Mouse (Mus musculus): ENCODE results near the gene Baiap2l1. TPM values are rescaled to one million over a fixed set of nuclear protein-coding genes. Genes with fewer than 3 reads are reported as not detected.

Baiap2l1 gene
- total and polyA plus RNA-seq, 3 experiments = 0.11 TPM; not detected in 2

- Histone ChIP-seq H3K4me3 (ENCODE audit: low read depth, low read length) (no peak overlapping the region), H3K27me3 (ENCODE audit: insufficient read depth, low read length) (0 out of 2 replicates have a peak, but pooled peaks cover 4% of the 10 kb centered on the region), H3K9me3 (replicated peaks) (no peaks in the 10 kb centered on the region), H3K36me3 (replicated peaks) (peaks cover 7% of the 10 kb centered on the region), H3K4me1 (ENCODE audit: insufficient read depth, low read depth, low read length) (peaks cover 9% of the 10 kb centered on the region)
- TF ChIP-seq TAL1 (conservative IDR thresholded peaks at IDR 0.05; ENCODE audit: low read depth, low read length) (no peak), GATA2 (IDR thresholded peaks at IDR 0.05; ENCODE audit: borderline replicate concordance, low read depth, low read length) (no peak), POLR2AphosphoS5 (IDR thresholded peaks at IDR 0.05; ENCODE audit: insufficient replicate concordance, low read depth, low read length) (no peak), CTCF (IDR thresholded peaks at IDR 0.05; ENCODE audit: low read depth, low read length) (no peak), GATA1 (IDR thresholded peaks at IDR 0.05; ENCODE audit: borderline replicate concordance, low read length) (no peak)
- DNase-seq (ENCODE audit: low spot score) = no peak
- no peak for ATAC-seq (ENCODE audit: extremely low read depth, insufficient number of reproducible peaks, low FRiP score, poor library complexity, severe bottlenecking)
Observed at GRCm38 (mm10) chr5:144279926-144280325, 78.0 kb downstream of the Baiap2l1 start.

DNA sequence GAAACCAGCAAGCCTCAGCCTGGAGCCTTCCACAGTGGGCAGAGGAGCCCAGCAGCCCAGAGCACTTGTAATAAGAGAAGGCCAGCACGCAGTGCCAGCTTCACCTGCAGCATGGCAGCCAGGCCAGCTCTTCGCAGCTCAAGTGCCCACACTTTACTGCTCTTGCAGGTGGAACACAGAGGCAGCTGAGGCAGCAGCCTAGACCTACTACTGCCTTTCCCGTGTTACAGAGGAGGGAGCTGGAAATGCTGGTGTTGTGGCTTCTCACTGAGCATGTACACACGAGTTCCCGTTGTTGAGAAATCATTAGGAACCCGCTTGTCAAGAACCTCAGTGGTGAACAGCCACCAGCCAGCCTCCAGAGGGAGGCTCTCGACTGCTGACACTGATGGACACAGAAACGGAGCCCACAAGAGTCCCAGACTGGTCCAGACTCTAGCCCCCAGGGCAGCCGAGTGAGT is 78.8 kb downstream of the Baiap2l1 start:
- no peak for ATAC-seq (ENCODE audit: extremely low read depth, insufficient number of reproducible peaks, low FRiP score, poor library complexity, severe bottlenecking)
- TF ChIP-seq GATA1 (IDR thresholded peaks at IDR 0.05; ENCODE audit: borderline replicate concordance, low read length) (no peak), TAL1 (conservative IDR thresholded peaks at IDR 0.05; ENCODE audit: low read depth, low read length) (no peak), CTCF (IDR thresholded peaks at IDR 0.05; ENCODE audit: low read depth, low read length) (no peak)

GRCm38 (mm10) chr5:144278374-144278960 is 79.4 kb downstream of the Baiap2l1 start:
- ATAC-seq (ENCODE audit: extremely low read depth, insufficient number of reproducible peaks, low FRiP score, poor library complexity, severe bottlenecking) (no peak), DNase-seq (ENCODE audit: low spot score) (no peak)
- TF ChIP-seq GATA1 (IDR thresholded peaks at IDR 0.05; ENCODE audit: borderline replicate concordance, low read length) (no peak), CTCF (IDR thresholded peaks at IDR 0.05; ENCODE audit: low read depth, low read length) (no peak), GATA2 (IDR thresholded peaks at IDR 0.05; ENCODE audit: borderline replicate concordance, low read depth, low read length) (no peak), POLR2AphosphoS5 (IDR thresholded peaks at IDR 0.05; ENCODE audit: insufficient replicate concordance, low read depth, low read length) (no peak), TAL1 (conservative IDR thresholded peaks at IDR 0.05; ENCODE audit: low read depth, low read length) (no peak)
- Histone ChIP-seq H3K4me3 (ENCODE audit: low read depth, low read length) (no peak overlapping the region), H3K36me3 (replicated peaks) (peaks cover 10% of the 10 kb centered on the region), H3K27me3 (ENCODE audit: insufficient read depth, low read length) (0 out of 2 replicates have a peak, but pooled peaks cover 4% of the 10 kb centered on the region), H3K9me3 (replicated peaks) (no peaks in the 10 kb centered on the region), H3K4me1 (ENCODE audit: insufficient read depth, low read depth, low read length) (peaks cover 9% of the 10 kb centered on the region)

More for the DNA sequence above, 78.8 kb downstream of the Baiap2l1 start:
- Histone ChIP-seq H3K4me3 (ENCODE audit: low read depth, low read length) (no peak overlapping the region), H3K9me3 (replicated peaks) (no peaks in the 10 kb centered on the region), H3K36me3 (replicated peaks) (peaks cover 10% of the 10 kb centered on the region), H3K4me1 (ENCODE audit: insufficient read depth, low read depth, low read length) (peaks cover 9% of the 10 kb centered on the region), H3K27me3 (ENCODE audit: insufficient read depth, low read length) (0 out of 2 replicates have a peak, but pooled peaks cover 4% of the 10 kb centered on the region)
- no peak for DNase-seq (ENCODE audit: low spot score)

DNA sequence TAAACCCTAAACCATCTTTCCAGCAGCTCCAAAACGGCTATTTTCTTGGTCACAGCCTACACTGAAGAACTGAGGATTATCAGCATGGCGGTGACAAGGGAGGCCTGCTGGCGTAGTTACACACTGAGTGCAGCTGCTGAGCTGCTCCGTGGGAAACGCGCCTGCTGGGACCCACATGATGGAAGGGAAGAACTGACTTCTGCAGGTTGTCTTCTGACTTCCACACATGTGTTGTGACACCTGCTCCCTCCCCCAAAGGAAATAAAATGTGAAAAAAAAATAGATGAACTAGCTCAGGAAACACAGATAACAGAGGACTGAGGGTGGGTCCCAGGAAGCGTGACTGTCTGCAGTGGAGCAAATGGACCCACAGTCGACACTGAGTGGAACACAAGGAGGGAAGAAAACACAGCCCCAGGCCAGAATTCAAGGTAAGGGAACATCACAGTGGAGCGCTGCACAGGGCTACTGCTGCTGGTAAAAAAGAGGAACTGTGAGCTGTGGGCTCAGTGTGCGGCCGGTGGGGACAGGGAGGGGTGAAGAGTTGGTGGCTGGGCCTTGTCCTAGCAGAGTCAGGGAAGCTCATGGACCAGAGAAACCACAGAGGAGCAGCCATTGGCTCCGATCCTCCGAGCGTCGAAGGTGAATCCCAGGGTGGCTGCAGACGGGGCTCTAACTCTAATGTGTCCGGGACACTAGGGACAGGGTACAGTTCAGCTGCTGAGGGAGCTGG is 80.8 kb downstream of the Baiap2l1 start:
- peaks cover 10% of the 10 kb centered on the region for H3K36me3 ChIP-seq (replicated peaks)
- ATAC-seq (ENCODE audit: extremely low read depth, insufficient number of reproducible peaks, low FRiP score, poor library complexity, severe bottlenecking) (peak; percentile 92), DNase-seq (ENCODE audit: low spot score) (peak; percentile 69)
- TF ChIP-seq TAL1 (conservative IDR thresholded peaks at IDR 0.05; ENCODE audit: low read depth, low read length) (no peak), POLR2AphosphoS5 (IDR thresholded peaks at IDR 0.05; ENCODE audit: insufficient replicate concordance, low read depth, low read length) (no peak), GATA1 (IDR thresholded peaks at IDR 0.05; ENCODE audit: borderline replicate concordance, low read length) (no peak), GATA2 (IDR thresholded peaks at IDR 0.05; ENCODE audit: borderline replicate concordance, low read depth, low read length) (no peak), CTCF (IDR thresholded peaks at IDR 0.05; ENCODE audit: low read depth, low read length) (no peak)
- no peaks in the 10 kb centered on the region for H3K9me3 ChIP-seq (replicated peaks)
- H3K4me3 ChIP-seq (ENCODE audit: low read depth, low read length) = no peak overlapping the region
- peaks cover 9% of the 10 kb centered on the region for H3K4me1 ChIP-seq (ENCODE audit: insufficient read depth, low read depth, low read length)
- no peaks in the 10 kb centered on the region for H3K27me3 ChIP-seq (ENCODE audit: insufficient read depth, low read length)

DNA sequence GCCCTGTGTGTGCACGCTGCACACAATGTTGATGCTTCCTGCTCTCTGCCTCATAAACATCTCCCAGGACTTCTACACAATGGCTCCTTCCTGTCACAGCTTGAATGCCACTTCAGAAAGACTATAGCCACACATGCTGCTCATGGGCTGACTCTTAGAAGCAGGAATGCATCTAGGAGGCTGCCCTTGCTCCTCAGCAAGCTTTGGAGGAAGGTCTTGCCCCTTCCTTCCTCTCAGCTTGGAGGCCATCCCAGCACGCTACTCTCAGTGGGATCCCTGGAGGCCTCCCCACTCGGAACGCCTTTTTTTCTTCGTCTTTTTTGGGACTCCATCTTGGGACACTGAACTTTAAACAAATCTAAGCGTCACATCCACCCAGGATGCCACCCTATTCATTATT is 83.0 kb downstream of the Baiap2l1 start:
- Histone ChIP-seq H3K36me3 (replicated peaks) (peaks cover 13% of the 10 kb centered on the region), H3K27me3 (ENCODE audit: insufficient read depth, low read length) (no peaks in the 10 kb centered on the region), H3K4me1 (ENCODE audit: insufficient read depth, low read depth, low read length) (peaks cover 25% of the 10 kb centered on the region), H3K4me3 (ENCODE audit: low read depth, low read length) (no peak overlapping the region), H3K9me3 (replicated peaks) (no peaks in the 10 kb centered on the region)
- DNase-seq (ENCODE audit: low spot score) (no peak), ATAC-seq (ENCODE audit: extremely low read depth, insufficient number of reproducible peaks, low FRiP score, poor library complexity, severe bottlenecking) (no peak)
- no peak for TF ChIP-seq GATA1 (IDR thresholded peaks at IDR 0.05; ENCODE audit: borderline replicate concordance, low read length)
- no peak for TF ChIP-seq TAL1 (conservative IDR thresholded peaks at IDR 0.05; ENCODE audit: low read depth, low read length)
- no peak for TF ChIP-seq CTCF (IDR thresholded peaks at IDR 0.05; ENCODE audit: low read depth, low read length)
- TF ChIP-seq GATA2 (IDR thresholded peaks at IDR 0.05; ENCODE audit: borderline replicate concordance, low read depth, low read length) = no peak
- no peak for TF ChIP-seq POLR2AphosphoS5 (IDR thresholded peaks at IDR 0.05; ENCODE audit: insufficient replicate concordance, low read depth, low read length)

DNA sequence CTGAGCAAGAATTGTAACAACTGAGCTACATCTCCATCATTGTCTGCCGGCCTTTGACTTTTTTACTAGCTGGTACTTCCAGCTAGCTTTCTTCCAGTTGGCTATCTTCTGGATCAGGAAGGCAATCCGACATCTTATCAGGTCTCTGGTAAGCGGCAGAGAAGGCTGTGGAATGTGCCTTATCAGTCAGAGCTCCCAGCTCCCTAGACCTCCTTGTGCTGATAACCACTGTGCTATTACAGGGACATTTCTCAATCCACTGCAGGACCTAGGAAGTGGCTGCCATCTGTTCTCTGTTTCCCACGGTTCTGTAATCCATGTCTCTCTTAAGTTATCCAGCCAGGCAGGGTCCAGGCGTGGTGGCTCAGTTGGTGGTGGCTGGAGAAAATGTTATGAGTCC is 86.1 kb downstream of the Baiap2l1 start:
- no peak overlapping the region for H3K4me3 ChIP-seq (ENCODE audit: low read depth, low read length)
- TF ChIP-seq CTCF (IDR thresholded peaks at IDR 0.05; ENCODE audit: low read depth, low read length) (no peak), TAL1 (conservative IDR thresholded peaks at IDR 0.05; ENCODE audit: low read depth, low read length) (no peak), POLR2AphosphoS5 (IDR thresholded peaks at IDR 0.05; ENCODE audit: insufficient replicate concordance, low read depth, low read length) (no peak), GATA2 (IDR thresholded peaks at IDR 0.05; ENCODE audit: borderline replicate concordance, low read depth, low read length) (no peak), GATA1 (IDR thresholded peaks at IDR 0.05; ENCODE audit: borderline replicate concordance, low read length) (no peak)
- ATAC-seq (ENCODE audit: extremely low read depth, insufficient number of reproducible peaks, low FRiP score, poor library complexity, severe bottlenecking) (peak; percentile 61), DNase-seq (ENCODE audit: low spot score) (no peak)
- no peaks in the 10 kb centered on the region for H3K27me3 ChIP-seq (ENCODE audit: insufficient read depth, low read length)
- peaks cover 34% of the 10 kb centered on the region for H3K36me3 ChIP-seq (replicated peaks)
- no peaks in the 10 kb centered on the region for H3K9me3 ChIP-seq (replicated peaks)
- H3K4me1 ChIP-seq (ENCODE audit: insufficient read depth, low read depth, low read length) = peaks cover 18% of the 10 kb centered on the region
